Mouse (Mus musculus): ENCODE results near the gene Ptprt. TPM values are rescaled to one million over a fixed set of nuclear protein-coding genes. Genes with fewer than 3 reads are reported as not detected.

Gene Ptprt
- polyA plus RNA-seq, 1 experiment from 2014 or later = 7.9 TPM

DNA sequence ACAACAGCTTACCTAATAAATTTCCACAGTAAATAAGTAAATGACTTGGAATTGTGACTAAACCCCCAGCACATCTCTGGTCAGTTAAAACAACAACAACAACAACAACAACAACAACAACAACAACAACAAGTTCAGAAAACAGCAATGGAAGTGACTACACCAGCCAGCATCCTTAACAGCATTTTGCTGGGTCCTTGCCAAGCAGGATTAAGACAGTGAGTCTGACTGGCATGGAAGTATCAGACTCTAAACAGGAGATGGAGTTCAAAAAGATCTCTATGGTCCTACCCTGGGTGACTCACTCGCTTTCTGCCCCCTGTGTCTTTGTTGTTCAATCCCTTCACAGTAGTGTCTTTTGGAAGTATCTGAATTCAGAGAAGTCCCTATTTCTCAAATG, 1035.1 kb downstream of the Ptprt start:
- Histone ChIP-seq H3K36me3 (ENCODE audit: control insufficient read depth, insufficient read depth) (no peaks in the 10 kb centered on the region), H3K9me3 (ENCODE audit: control insufficient read depth, low read length) (no peaks in the 10 kb centered on the region), H3K27ac (ENCODE audit: low read length) (no peak overlapping the region), H3K9ac (replicated peaks; ENCODE audit: low read depth, low read length) (no peak overlapping the region), H3K4me3 (replicated peaks; ENCODE audit: low read length) (no peak overlapping the region), H3K4me2 (ENCODE audit: low read length) (no peak overlapping the region), H3K4me1 (replicated peaks; ENCODE audit: control insufficient read depth, insufficient read depth, low read length) (no peaks in the 10 kb centered on the region), H3K27me3 (replicated peaks; ENCODE audit: control insufficient read depth, insufficient read depth, low read length) (no peaks in the 10 kb centered on the region)
- 56% methylated on average over 1 of the region's 1 CpGs for WGBS
- no peak for ATAC-seq

- H3K36me3 ChIP-seq (ENCODE audit: control insufficient read depth, insufficient read depth) = no peaks in the 10 kb centered on the region
- peaks cover 4% of the 10 kb centered on the region; the same call in 1 of the 2 replicates for H3K4me1 ChIP-seq (replicated peaks; ENCODE audit: control insufficient read depth, insufficient read depth, low read length)
- no peak overlapping the region for H3K27ac ChIP-seq (ENCODE audit: low read length)
- H3K9me3 ChIP-seq (ENCODE audit: control insufficient read depth, low read length) = no peaks in the 10 kb centered on the region
- no peaks in the 10 kb centered on the region for H3K27me3 ChIP-seq (replicated peaks; ENCODE audit: control insufficient read depth, insufficient read depth, low read length)
- WGBS = 88% methylated on average over 4 of the region's 4 CpGs
- H3K4me2 ChIP-seq (ENCODE audit: low read length) = no peak overlapping the region
- no peak for ATAC-seq
- no peak overlapping the region for H3K4me3 ChIP-seq (replicated peaks; ENCODE audit: low read length)
- H3K9ac ChIP-seq (replicated peaks; ENCODE audit: low read depth, low read length) = no peak overlapping the region
These were observed 1052.5 kb downstream of the Ptprt start for GRCm38 (mm10) chr2:161608401-161608800.

DNA sequence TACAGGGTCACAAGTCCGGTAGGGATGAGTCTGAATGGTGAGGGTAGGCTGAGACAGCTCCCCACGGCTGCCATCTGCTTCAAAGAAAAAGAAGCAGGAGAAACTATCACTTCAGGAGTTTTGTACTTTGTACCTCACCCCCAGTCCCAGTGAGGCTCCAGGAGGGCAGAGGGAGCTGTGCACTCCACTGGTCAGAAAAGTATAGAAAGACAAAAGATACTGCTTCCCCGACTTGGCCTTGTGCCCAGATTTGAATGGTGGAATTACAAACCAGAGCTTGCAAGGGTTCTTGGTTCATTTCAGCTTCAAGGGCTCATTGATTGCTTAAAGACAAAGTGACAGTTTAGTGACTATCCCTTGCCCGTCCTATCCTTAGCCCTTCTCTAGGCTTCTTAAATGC, 1053.6 kb downstream of the Ptprt start:
- ATAC-seq = no peak
- Histone ChIP-seq H3K4me1 (replicated peaks; ENCODE audit: control insufficient read depth, insufficient read depth, low read length) (peaks cover 4% of the 10 kb centered on the region; the same call in 1 of the 2 replicates), H3K4me3 (replicated peaks; ENCODE audit: low read length) (no peak overlapping the region), H3K4me2 (ENCODE audit: low read length) (no peak overlapping the region), H3K9ac (replicated peaks; ENCODE audit: low read depth, low read length) (no peak overlapping the region), H3K27ac (ENCODE audit: low read length) (no peak overlapping the region), H3K27me3 (replicated peaks; ENCODE audit: control insufficient read depth, insufficient read depth, low read length) (no peaks in the 10 kb centered on the region), H3K36me3 (ENCODE audit: control insufficient read depth, insufficient read depth) (no peaks in the 10 kb centered on the region), H3K9me3 (ENCODE audit: control insufficient read depth, low read length) (no peaks in the 10 kb centered on the region)
- WGBS = 48% methylated on average over 4 of the region's 4 CpGs

GRCm38 (mm10) chr2:161600206-161600808, 1060.6 kb downstream of the Ptprt start:
- Histone ChIP-seq H3K4me3 (replicated peaks; ENCODE audit: low read length) (no peak overlapping the region), H3K9ac (replicated peaks; ENCODE audit: low read depth, low read length) (no peak overlapping the region), H3K27ac (ENCODE audit: low read length) (no peak overlapping the region), H3K4me1 (replicated peaks; ENCODE audit: control insufficient read depth, insufficient read depth, low read length) (no peaks in the 10 kb centered on the region), H3K27me3 (replicated peaks; ENCODE audit: control insufficient read depth, insufficient read depth, low read length) (no peaks in the 10 kb centered on the region), H3K4me2 (ENCODE audit: low read length) (no peak overlapping the region), H3K36me3 (ENCODE audit: control insufficient read depth, insufficient read depth) (no peaks in the 10 kb centered on the region), H3K9me3 (ENCODE audit: control insufficient read depth, low read length) (no peaks in the 10 kb centered on the region)
- WGBS = 60% methylated on average over 6 of the region's 6 CpGs
- ATAC-seq = no peak

DNA sequence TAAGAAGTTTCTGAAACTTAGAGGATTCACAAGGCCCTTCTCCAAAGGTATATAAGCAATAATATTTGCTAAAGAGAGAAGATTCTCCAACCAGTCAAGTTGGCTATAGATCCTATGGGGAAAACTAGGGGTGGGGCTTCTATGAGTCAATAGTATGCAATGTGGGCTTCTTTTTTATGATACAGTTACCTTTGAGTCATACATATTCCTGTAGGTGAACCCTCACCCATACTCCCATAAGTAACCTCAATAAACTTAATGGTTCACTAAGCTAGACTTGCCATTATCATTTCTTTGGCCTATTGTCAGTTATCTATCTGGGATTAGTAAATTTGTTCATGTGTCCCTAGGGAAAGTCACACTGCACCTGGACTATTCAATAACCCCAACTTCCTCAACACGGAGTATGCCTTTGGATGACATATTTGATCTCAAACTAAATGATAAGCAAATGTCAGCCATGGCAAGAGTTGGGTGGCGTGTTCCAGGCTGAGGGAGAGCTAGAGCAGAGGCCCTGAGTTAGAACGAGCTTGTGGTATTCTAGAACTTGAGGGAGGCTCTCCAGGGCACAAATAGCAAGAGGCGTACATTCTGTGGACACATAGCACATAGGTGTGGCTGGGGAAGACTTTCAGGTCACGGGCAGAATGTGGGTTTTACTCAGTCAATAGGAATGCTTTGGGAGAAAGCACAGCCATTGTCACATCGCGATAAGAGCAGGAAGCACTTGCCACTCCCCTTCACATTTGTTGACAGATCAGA, 1067.4 kb downstream of the Ptprt start:
- H3K36me3 ChIP-seq (ENCODE audit: control insufficient read depth, insufficient read depth) = no peaks in the 10 kb centered on the region
- 94% methylated on average over 7 of the region's 7 CpGs for WGBS
- no peak for ATAC-seq
- H3K9me3 ChIP-seq (ENCODE audit: control insufficient read depth, low read length) = no peaks in the 10 kb centered on the region
- H3K4me3 ChIP-seq (replicated peaks; ENCODE audit: low read length) = no peak overlapping the region
- H3K27me3 ChIP-seq (replicated peaks; ENCODE audit: control insufficient read depth, insufficient read depth, low read length) = no peaks in the 10 kb centered on the region
- H3K4me1 ChIP-seq (replicated peaks; ENCODE audit: control insufficient read depth, insufficient read depth, low read length) = no peaks in the 10 kb centered on the region
- no peak overlapping the region for H3K27ac ChIP-seq (ENCODE audit: low read length)
- H3K4me2 ChIP-seq (ENCODE audit: low read length) = no peak overlapping the region
- no peak overlapping the region for H3K9ac ChIP-seq (replicated peaks; ENCODE audit: low read depth, low read length)

DNA sequence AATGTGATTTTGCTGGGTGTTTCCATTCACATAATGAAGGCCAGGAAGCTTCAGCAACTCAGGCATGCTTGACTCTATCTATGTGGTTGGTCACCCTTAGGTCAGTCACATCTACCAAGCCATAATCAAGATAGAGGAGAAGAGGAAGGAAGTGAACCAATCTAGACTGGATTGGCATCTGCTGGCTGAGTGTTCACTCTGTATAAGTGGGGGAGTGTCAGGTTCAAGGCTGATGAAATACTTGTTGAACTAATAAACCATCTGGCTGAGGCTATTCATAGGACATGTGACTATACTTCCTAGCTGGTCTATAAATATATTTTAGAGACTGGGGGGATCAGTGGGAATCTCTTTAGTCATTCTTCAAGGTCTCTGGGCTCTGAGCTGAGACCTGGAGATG, 1086.5 kb downstream of the Ptprt start:
- H3K27ac ChIP-seq (ENCODE audit: low read length) = no peak overlapping the region
- H3K36me3 ChIP-seq (ENCODE audit: control insufficient read depth, insufficient read depth) = no peaks in the 10 kb centered on the region
- H3K4me3 ChIP-seq (replicated peaks; ENCODE audit: low read length) = no peak overlapping the region
- no peaks in the 10 kb centered on the region for H3K4me1 ChIP-seq (replicated peaks; ENCODE audit: control insufficient read depth, insufficient read depth, low read length)
- H3K27me3 ChIP-seq (replicated peaks; ENCODE audit: control insufficient read depth, insufficient read depth, low read length) = no peaks in the 10 kb centered on the region
- no peaks in the 10 kb centered on the region for H3K9me3 ChIP-seq (ENCODE audit: control insufficient read depth, low read length)
- no peak overlapping the region for H3K9ac ChIP-seq (replicated peaks; ENCODE audit: low read depth, low read length)
- no peak overlapping the region for H3K4me2 ChIP-seq (ENCODE audit: low read length)
- ATAC-seq = no peak

GRCm38 (mm10) chr2:161572201-161572600, 1088.7 kb downstream of the Ptprt start:
- H3K9ac ChIP-seq (replicated peaks; ENCODE audit: low read depth, low read length) = no peak overlapping the region
- H3K27ac ChIP-seq (ENCODE audit: low read length) = no peak overlapping the region
- H3K36me3 ChIP-seq (ENCODE audit: control insufficient read depth, insufficient read depth) = no peaks in the 10 kb centered on the region
- no peaks in the 10 kb centered on the region for H3K4me1 ChIP-seq (replicated peaks; ENCODE audit: control insufficient read depth, insufficient read depth, low read length)
- ATAC-seq = no peak
- no peak overlapping the region for H3K4me3 ChIP-seq (replicated peaks; ENCODE audit: low read length)
- H3K27me3 ChIP-seq (replicated peaks; ENCODE audit: control insufficient read depth, insufficient read depth, low read length) = no peaks in the 10 kb centered on the region
- H3K4me2 ChIP-seq (ENCODE audit: low read length) = no peak overlapping the region
- H3K9me3 ChIP-seq (ENCODE audit: control insufficient read depth, low read length) = no peaks in the 10 kb centered on the region

DNA sequence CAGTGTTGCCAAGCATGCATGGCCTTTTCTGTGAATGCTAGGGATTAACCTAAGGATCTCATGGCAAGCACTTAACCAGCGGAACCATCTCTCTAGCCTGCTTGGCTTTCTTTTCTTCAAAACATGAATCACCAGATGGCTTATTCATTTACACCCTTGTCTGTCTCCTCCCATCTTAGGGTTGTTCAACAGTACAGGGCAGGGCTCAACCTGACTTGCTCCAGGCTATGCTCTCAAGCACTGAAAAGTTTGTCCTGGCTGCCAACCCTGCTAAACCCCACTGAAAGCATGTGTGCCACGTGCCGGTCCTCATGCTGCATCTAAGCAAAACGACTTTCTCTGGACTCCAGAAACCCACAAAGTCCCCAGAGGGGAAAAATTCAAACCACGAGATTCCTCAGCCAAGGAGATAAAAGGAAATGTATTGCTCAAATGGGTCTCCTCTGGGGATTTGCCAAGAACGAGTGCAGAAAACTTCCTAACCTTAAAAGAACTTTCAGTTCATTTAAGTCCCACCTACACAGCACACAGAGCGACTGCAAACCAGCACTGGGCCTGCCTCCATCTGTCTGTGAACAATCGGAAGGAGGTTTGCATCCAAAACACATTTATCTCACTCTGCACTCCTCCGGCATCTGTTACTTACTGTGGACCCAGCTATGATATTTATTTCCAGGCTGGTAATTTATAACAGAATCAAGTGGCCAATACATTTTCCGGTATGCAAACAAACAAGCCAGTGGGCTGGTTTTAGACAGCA, 1090.5 kb downstream of the Ptprt start:
- H3K27ac ChIP-seq (ENCODE audit: low read length) = no peak overlapping the region
- ATAC-seq = no peak
- H3K9me3 ChIP-seq (ENCODE audit: control insufficient read depth, low read length) = no peaks in the 10 kb centered on the region
- no peaks in the 10 kb centered on the region for H3K4me1 ChIP-seq (replicated peaks; ENCODE audit: control insufficient read depth, insufficient read depth, low read length)
- 54% methylated on average over 10 of the region's 10 CpGs for WGBS
- no peak overlapping the region for H3K9ac ChIP-seq (replicated peaks; ENCODE audit: low read depth, low read length)
- H3K4me3 ChIP-seq (replicated peaks; ENCODE audit: low read length) = no peak overlapping the region
- H3K27me3 ChIP-seq (replicated peaks; ENCODE audit: control insufficient read depth, insufficient read depth, low read length) = no peaks in the 10 kb centered on the region
- H3K36me3 ChIP-seq (ENCODE audit: control insufficient read depth, insufficient read depth) = no peaks in the 10 kb centered on the region
- H3K4me2 ChIP-seq (ENCODE audit: low read length) = no peak overlapping the region

DNA sequence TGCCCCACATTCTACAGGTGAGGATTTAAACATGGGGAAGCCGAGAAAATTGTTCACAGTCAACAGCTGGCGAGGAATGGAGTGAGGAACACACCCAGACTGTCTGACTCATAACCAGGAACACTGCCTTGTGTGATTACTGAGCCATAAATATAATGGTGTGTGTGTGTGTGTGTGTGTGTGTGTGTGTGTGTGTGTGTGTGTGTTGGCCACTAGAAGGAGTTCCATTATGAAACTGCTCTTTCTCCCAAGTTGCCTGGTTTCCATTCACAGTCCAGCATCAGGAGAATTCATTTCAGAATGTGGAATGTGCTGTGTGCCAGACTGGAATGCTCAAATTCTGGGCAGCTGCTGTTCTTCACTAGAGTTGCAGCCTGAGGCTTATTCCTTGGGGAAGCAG, 1099.4 kb downstream of the Ptprt start:
- no peak overlapping the region for H3K27ac ChIP-seq (ENCODE audit: low read length)
- no peaks in the 10 kb centered on the region for H3K27me3 ChIP-seq (replicated peaks; ENCODE audit: control insufficient read depth, insufficient read depth, low read length)
- WGBS = 85% methylated on average over 2 of the region's 2 CpGs
- no peaks in the 10 kb centered on the region for H3K36me3 ChIP-seq (ENCODE audit: control insufficient read depth, insufficient read depth)
- no peak overlapping the region for H3K9ac ChIP-seq (replicated peaks; ENCODE audit: low read depth, low read length)
- H3K4me1 ChIP-seq (replicated peaks; ENCODE audit: control insufficient read depth, insufficient read depth, low read length) = no peaks in the 10 kb centered on the region
- ATAC-seq = no peak
- H3K4me3 ChIP-seq (replicated peaks; ENCODE audit: low read length) = no peak overlapping the region
- no peak overlapping the region for H3K4me2 ChIP-seq (ENCODE audit: low read length)
- no peaks in the 10 kb centered on the region for H3K9me3 ChIP-seq (ENCODE audit: control insufficient read depth, low read length)

All from forebrain, embryonic 16.5 days (tissue).